Mouse (Mus musculus): Measurements from ENCODE around the gene B630019K06Rik. TPM values are rescaled to one million over a fixed set of nuclear protein-coding genes. Genes with fewer than 3 reads are reported as not detected.
"Not testable (repeated sequence)": the region's sequence is repeated elsewhere in the genome, so short reads cannot be mapped to it uniquely, and the experiment has no call there.

The B630019K06Rik gene
- total RNA-seq (2014; rRNA removed) (112 and 113 TPM in 2 replicates), polyA plus RNA-seq (2015; fragmentation: Nextera tagmentation; extraction: Ambion mirVana) (37.5 and 40.5 TPM in 2 replicates)

DNA sequence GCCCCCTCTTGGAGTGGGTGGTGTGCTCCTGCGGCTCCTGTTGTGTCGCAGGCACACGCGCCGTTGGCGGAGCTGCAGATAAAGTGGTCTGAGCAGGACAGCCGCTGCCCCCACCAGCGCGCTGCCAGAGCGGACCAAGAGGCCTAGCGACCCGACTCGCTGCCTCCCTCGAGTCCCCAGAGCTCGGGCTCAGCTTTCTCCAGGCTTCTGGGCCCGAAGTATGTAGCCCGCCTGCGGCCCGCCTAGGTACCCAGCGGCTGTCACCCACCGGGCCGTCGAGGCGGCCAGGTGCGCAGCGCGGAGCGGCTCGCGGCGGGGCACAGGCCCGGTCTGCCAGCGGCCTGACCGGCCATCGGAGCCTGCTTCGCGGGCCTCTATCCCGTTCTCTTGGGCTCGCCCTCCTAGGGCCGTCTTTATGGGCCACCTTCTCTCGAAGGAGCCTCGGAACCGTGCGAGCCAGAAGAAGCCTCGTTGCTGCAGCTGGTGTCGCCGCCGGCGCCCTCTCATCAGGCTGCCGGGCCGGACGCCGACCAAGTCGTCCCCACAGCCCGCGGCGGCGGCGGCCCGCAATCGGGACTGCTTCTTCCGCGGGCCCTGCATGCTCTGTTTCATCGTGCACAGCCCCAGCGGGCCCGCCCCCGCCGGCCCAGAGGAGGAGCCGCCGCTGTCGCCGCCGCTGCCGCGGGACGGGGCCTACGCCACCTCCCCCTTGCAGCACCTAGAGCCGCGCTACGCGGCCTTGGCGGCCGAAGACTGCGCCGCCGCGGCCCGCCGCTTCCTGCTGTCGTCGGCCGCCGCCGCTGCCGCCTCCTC, at the start of gene B630019K06Rik:
Gene B630019K06Rik (plus strand): TSS at position 40 of the 813 bp plus-strand sequence.
- peak; percentile 67 for DNase-seq (ENCODE audit: low spot score)
- H3K9ac ChIP-seq (replicated peaks; ENCODE audit: low read length, poor library complexity, severe bottlenecking), result peak within 1 kb of the TSS; percentile 77
- no peaks in the 10 kb centered on the region for H3K27me3 ChIP-seq (ENCODE audit: insufficient read depth, low read length)
- H3K4me3 ChIP-seq (ENCODE audit: low read depth, low read length), result peak within 1 kb of the TSS; percentile 56
- 18% methylated on average over 41 of the region's 95 CpGs for WGBS
- no peaks in the 10 kb centered on the region for H3K36me3 ChIP-seq (ENCODE audit: insufficient read depth, low read length)
- H3K27ac ChIP-seq (ENCODE audit: low read depth, low read length), result peak within 1 kb of the TSS; percentile 80
- ATAC-seq (ENCODE audit: low FRiP score), result peak; percentile 90
- no peaks in the 10 kb centered on the region for H3K9me3 ChIP-seq (ENCODE audit: low read length)
- TF ChIP-seq CTCF (IDR thresholded peaks at IDR 0.05), result no peak
- H3K4me1 ChIP-seq (ENCODE audit: insufficient read depth, low read length), result no peaks in the 10 kb centered on the region
- peak within 1 kb of the TSS; percentile 63 for H3K4me2 ChIP-seq (ENCODE audit: low read depth, low read length, poor library complexity, severe bottlenecking)

DNA sequence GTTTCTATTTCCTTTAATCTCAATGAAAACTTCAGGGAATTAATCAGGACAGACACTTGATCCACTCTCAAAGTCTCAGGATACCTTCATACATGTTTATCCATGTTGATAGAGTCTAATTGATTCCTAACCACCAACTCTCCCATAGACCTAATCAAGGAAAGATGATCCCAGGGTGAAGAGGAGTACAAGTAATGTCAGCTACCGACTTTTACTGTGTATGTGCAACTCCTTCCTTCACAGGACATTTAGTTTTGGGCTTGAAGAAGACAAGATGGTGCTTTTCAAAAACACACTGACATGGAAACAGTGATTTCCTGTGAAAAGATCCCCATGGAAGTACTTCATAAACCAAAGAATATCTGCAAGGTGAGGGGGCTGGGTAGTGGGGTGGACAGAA, 48.5 kb upstream of the B630019K06Rik start, which contains the start of gene Gm6592:
Gene Gm6592 (plus strand): TSS at position 301 of the 400 bp plus-strand sequence.
- WGBS, result 69% methylated on average over 1 of the region's 1 CpGs
- no peak for ATAC-seq (ENCODE audit: low FRiP score)
- Histone ChIP-seq H3K4me2 (ENCODE audit: low read depth, low read length, poor library complexity, severe bottlenecking) (no peak within 1 kb of the TSS), H3K4me1 (ENCODE audit: insufficient read depth, low read length) (no peaks in the 10 kb centered on the region), H3K4me3 (ENCODE audit: low read depth, low read length) (no peak within 1 kb of the TSS), H3K27me3 (ENCODE audit: insufficient read depth, low read length) (no peaks in the 10 kb centered on the region), H3K27ac (ENCODE audit: low read depth, low read length) (no peak within 1 kb of the TSS), H3K9me3 (ENCODE audit: low read length) (no peaks in the 10 kb centered on the region), H3K36me3 (ENCODE audit: insufficient read depth, low read length) (no peaks in the 10 kb centered on the region), H3K9ac (replicated peaks; ENCODE audit: low read length, poor library complexity, severe bottlenecking) (no peak within 1 kb of the TSS)
- TF ChIP-seq CTCF (IDR thresholded peaks at IDR 0.05), result no peak
- DNase-seq (ENCODE audit: low spot score), result no peak

DNA sequence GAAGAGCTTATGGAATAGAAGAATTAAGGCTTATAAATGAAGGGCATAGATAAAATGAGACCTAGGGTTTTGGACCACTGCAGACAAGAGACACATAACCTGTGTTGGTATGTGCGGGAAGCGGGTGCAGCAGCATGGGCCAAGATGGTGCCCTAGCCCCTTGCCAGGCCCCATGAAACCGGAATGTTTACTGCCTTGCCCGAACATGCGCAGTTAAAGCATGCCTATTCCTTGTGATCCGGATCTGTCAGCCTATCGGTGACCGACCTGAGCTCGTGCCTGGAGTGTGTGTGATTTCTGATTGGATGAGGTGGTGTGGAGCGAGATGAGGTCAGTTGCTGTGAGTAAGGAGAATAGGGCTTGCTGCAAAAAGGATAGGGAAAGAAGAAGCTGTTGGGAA, 39.7 kb upstream of the B630019K06Rik start:
- no peak for DNase-seq (ENCODE audit: low spot score)
- WGBS, result 90% methylated on average over 10 of the region's 10 CpGs
- no peaks in the 10 kb centered on the region for H3K36me3 ChIP-seq (ENCODE audit: insufficient read depth, low read length)

DNA sequence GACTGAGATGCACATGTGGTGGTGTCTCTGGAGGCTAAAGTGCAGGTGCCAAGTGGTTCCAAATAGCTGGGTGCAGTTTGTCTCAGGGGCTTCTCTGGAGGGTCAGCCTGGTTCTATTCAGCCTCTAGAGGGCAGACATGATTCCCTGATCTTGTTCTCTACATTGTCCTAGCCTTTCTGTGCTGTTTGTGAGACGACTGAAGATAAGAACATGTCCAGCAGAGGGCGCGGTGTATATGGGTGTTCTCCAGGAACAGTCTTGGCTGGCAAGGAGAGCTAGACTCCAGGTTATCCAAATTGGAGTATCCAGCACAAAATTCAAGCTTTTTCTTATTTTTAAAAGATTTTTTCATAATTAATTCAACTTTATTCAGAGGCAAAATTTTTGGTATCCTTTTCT, 27.9 kb upstream of the B630019K06Rik start:
- H3K4me3 ChIP-seq (ENCODE audit: low read depth, low read length); ATAC-seq (ENCODE audit: low FRiP score); H3K36me3 ChIP-seq (ENCODE audit: insufficient read depth, low read length); H3K4me1 ChIP-seq (ENCODE audit: insufficient read depth, low read length); H3K27me3 ChIP-seq (ENCODE audit: insufficient read depth, low read length); H3K27ac ChIP-seq (ENCODE audit: low read depth, low read length); H3K9me3 ChIP-seq (ENCODE audit: low read length); H3K9ac ChIP-seq (replicated peaks; ENCODE audit: low read length, poor library complexity, severe bottlenecking); H3K4me2 ChIP-seq (ENCODE audit: low read depth, low read length, poor library complexity, severe bottlenecking): not testable (repeated sequence)
- 15% methylated on average over 3 of the region's 3 CpGs for WGBS
- peak; percentile 68 for TF ChIP-seq CTCF (IDR thresholded peaks at IDR 0.05)
- peak; percentile 78 for DNase-seq (ENCODE audit: low spot score)

More for the DNA sequence above, 39.7 kb upstream of the B630019K06Rik start:
- Histone ChIP-seq H3K9ac (replicated peaks; ENCODE audit: low read length, poor library complexity, severe bottlenecking) (no peak overlapping the region), H3K27ac (ENCODE audit: low read depth, low read length) (no peak overlapping the region), H3K4me1 (ENCODE audit: insufficient read depth, low read length) (no peaks in the 10 kb centered on the region), H3K27me3 (ENCODE audit: insufficient read depth, low read length) (no peaks in the 10 kb centered on the region), H3K4me3 (ENCODE audit: low read depth, low read length) (no peak overlapping the region), H3K9me3 (ENCODE audit: low read length) (no peaks in the 10 kb centered on the region), H3K4me2 (ENCODE audit: low read depth, low read length, poor library complexity, severe bottlenecking) (no peak overlapping the region)
- TF ChIP-seq CTCF (IDR thresholded peaks at IDR 0.05), result no peak
- no peak for ATAC-seq (ENCODE audit: low FRiP score)

DNA sequence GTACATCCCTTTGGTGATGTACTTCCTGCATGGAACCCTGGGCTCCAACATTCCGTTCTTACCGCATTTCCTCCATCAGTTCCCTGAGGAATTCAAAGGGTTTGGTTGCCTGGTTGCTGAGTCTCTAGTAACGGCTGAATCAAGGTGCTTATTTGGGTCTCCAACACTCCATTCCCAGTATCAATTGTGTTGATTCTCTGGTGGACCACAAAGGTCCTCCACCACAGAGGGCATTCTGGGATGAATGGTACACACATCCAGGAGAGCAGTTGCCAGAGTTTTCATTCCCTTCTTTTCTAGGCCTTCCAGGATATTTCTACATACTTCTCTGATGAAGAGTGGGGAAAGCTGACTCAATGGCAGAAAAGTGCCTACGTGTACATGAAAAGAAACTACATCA, 18.2 kb upstream of the B630019K06Rik start, which contains the start of gene Gm5751:
Gene Gm5751 (plus strand): TSS at position 301 of the 400 bp plus-strand sequence.
- not testable (repeated sequence) for DNase-seq (ENCODE audit: low spot score); ATAC-seq (ENCODE audit: low FRiP score); H3K36me3 ChIP-seq (ENCODE audit: insufficient read depth, low read length); H3K27me3 ChIP-seq (ENCODE audit: insufficient read depth, low read length); H3K4me2 ChIP-seq (ENCODE audit: low read depth, low read length, poor library complexity, severe bottlenecking); H3K4me3 ChIP-seq (ENCODE audit: low read depth, low read length); H3K9ac ChIP-seq (replicated peaks; ENCODE audit: low read length, poor library complexity, severe bottlenecking); H3K4me1 ChIP-seq (ENCODE audit: insufficient read depth, low read length); H3K27ac ChIP-seq (ENCODE audit: low read depth, low read length); H3K9me3 ChIP-seq (ENCODE audit: low read length)
- WGBS, result 75% methylated on average over 3 of the region's 4 CpGs

DNA sequence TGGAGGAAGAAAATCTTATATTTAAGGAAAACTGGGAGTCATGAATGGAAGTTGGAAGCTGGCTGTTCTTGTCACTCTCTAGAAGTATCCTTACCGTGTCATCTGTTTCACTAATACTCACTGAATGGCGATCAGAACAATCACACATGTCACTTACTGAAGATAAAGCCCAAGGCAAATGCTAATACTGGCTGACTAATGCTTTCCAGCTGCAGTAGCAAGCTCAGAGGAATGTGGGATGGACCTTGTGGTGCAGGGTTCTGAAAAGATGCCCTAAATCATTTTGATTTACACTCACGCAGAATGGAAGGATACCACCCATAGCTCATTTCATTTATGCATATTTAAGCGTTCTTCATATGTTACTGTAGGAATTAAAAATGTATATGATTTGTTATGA, 7.8 kb upstream of the B630019K06Rik start:
- no peaks in the 10 kb centered on the region for H3K27me3 ChIP-seq (ENCODE audit: insufficient read depth, low read length)
- H3K27ac ChIP-seq (ENCODE audit: low read depth, low read length), result no peak overlapping the region
- WGBS, result 65% methylated on average over 4 of the region's 4 CpGs
- ATAC-seq (ENCODE audit: low FRiP score), result no peak
- no peaks in the 10 kb centered on the region for H3K4me1 ChIP-seq (ENCODE audit: insufficient read depth, low read length)
- H3K36me3 ChIP-seq (ENCODE audit: insufficient read depth, low read length), result no peaks in the 10 kb centered on the region
- H3K4me2 ChIP-seq (ENCODE audit: low read depth, low read length, poor library complexity, severe bottlenecking), result no peak overlapping the region
- H3K9ac ChIP-seq (replicated peaks; ENCODE audit: low read length, poor library complexity, severe bottlenecking), result no peak overlapping the region
- no peak for DNase-seq (ENCODE audit: low spot score)
- TF ChIP-seq CTCF (IDR thresholded peaks at IDR 0.05), result no peak
- H3K4me3 ChIP-seq (ENCODE audit: low read depth, low read length), result no peak overlapping the region
- no peaks in the 10 kb centered on the region for H3K9me3 ChIP-seq (ENCODE audit: low read length)
